Mouse (Mus musculus): ENCODE results near the gene Ehbp1.
A peak's percentile ranks its signal among the peaks of the same experiment; 100 is the strongest.

Gene Ehbp1

DNA sequence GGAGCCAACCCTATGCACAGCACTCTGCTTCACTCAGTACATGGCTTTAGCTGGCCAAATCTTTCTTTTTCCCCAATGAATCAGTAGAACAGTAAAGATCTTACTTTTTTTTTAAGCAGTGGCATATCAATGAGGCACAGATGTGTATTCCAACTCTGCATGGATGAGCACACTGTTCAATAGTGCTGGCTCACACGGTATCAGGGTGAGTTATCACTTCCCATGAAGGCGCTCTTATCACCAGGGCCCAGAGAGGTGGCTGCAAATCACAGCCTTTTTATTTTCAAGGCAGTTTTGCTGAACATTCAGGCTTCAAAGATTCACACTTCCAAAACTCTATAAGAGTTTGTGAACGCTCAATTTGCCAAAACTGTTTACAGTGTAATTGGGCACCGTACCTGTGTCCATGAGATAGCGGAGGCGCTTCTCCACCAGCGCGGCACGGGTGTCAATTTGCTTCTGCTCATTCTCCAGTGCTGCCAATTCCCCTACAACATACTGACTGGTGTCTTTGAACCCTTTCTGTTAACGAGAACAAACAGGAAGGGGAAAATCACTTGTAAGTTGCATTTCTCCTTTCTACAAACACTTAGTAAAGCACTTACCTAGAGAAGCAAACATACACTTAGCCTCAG lies 288.9 kb downstream of the Ehbp1 start:
- no peak for DNase-seq

GRCm38 (mm10) chr11:22050864-22051263 lies 291.2 kb downstream of the Ehbp1 start:
- DNase-seq = peak in 1 of 2 experiments; percentile 2

GRCm38 (mm10) chr11:22039854-22040426 lies 302.2 kb downstream of the Ehbp1 start:
- no peak for DNase-seq

GRCm38 (mm10) chr11:22034564-22035105 lies 307.5 kb downstream of the Ehbp1 start:
- no peak for DNase-seq

GRCm38 (mm10) chr11:22033582-22033981 lies 308.5 kb downstream of the Ehbp1 start:
- DNase-seq = no peak

DNA sequence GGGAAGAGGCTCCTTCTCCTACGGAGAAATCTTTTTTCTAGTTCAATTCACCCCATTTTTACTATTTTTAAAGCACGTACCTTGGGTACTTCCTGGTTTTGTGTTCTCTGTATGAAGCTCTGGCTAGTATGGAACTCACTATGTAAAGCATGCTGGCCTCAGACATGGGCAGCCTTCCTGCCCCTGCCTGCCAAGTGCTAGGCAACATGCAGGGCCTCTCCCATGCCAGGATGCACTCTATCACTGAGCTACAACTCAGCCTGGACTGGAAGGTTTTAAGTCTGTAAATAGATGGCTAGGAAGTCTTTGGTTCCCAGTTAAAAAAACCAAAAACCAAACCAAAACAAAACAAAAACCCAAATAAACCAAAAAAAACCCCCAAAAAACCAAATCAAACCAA lies 321.5 kb downstream of the Ehbp1 start:
- no peak for DNase-seq

DNA sequence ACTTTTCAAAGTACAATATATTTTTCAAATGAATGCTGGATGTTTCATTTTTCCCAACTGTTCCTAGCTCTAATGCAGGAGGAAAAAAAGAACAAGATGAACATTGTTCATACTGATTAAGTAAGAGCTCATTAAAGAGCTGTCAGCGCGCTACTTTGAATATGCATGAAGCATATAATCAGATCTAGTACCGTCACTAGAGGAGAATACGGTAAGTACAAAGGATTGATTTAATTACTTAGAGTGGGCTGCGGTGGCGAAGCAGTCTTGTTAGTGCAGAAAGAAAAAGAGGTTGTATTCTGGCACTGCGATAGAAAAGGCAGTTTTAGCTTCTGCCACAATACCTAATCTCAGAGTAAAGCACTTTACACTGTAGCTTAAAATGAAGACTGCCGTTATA lies 324.6 kb downstream of the Ehbp1 start:
- no peak for DNase-seq

DNA sequence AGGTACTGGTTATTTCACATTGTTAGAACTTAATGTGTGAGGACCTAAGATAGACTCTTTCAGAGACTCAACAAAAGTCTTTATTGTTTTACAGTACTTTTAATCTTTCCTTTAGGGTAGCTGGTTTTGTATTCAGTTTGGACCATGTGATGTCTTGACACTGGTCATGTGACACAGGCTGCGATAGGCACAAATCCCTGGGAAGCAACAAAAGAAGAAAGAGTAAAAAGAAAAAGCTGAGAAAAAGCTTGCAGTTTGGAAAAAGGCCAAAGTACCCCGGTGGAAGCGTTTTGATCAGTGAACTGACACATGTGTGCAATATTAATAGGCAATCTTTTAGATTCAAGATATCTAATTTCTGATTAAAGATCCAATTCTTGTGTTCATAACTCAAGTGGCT lies 325.8 kb downstream of the Ehbp1 start:
- no peak for DNase-seq

GRCm38 (mm10) chr11:22008817-22009216 lies 333.3 kb downstream of the Ehbp1 start:
- DNase-seq = no peak

GRCm38 (mm10) chr11:22008129-22008596 lies 333.9 kb downstream of the Ehbp1 start:
- DNase-seq = no peak

DNA sequence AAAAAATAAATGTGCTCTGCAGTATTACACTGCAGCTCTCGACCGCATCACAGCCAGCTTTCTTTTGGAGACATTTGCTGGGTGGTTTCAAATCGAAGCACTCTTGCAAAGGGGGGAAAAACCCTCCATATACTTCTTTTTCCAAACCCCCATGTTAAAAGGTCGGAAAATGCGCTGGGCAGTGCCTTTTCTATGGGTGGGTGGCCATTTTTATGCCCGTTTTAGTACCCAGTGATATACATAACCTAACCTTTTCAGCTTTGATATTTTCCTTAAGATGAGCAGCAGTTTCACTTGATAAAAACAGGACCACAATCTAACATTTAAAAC lies 334.3 kb downstream of the Ehbp1 start:
- DNase-seq = no peak

DNA sequence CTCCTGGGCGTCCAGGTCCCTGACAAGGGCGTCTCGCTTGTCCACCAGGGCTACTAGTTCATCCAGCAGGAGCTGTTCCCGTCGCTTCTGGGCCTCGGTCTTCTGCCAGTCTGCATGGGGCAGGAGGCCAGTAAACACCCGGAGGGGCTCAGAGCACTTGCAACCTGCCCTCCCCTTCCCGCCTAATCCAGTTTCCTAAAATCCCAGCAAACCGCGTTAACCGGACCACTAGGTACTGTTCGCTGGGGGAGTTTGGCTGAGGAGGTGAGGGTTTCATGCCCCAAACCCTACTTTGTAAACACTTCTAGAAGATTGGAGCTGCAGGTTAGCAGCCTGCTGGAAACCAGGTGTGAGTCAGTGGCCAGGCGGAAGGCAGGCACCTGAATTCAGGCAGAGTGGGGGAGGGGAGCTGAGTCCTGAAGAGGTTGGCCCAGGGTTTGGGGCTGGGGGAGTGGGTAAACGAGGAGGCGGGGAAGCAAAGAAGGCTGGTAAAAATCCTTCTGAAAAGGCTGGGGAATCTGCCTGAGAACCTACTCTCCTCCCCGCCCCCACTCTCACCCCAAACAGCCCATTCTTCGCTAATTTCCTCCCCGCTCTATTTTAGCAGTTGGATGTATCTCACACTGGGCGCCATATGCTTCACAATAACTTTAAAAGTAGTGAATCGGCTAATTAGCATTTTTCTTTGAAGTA lies 334.9 kb downstream of the Ehbp1 start:
- DNase-seq = no peak

DNA sequence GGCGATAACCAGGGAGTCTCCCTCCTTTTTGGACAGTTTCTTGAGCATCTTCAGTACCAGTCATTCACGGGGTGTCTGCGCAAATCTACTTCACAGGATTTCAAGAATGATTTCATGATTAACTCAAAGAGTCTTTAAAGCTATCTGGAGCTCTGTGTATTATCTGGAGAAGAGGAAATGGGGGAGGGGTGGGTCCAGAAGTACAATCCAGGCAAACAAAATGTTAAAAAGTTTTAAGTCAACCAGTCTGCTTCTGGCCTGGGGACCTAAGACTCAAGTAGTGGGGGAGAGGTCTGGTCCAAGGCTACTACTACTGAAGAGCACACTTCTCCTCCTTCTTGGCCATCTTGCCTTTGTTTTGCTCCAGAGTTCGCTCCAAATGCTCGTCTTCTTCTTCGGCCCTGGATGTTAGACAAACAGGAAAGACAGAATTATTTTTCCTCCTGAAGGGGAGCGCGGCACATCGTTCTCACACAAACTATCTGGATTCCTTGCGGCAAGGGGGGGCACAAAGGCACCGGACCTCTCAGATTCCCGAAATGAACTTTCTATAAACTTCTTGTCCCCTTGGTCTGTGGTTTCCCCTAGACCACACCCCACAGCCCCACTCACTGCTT lies 335.5 kb downstream of the Ehbp1 start:
- no peak for DNase-seq

GRCm38 (mm10) chr11:22005281-22005870 lies 336.7 kb downstream of the Ehbp1 start:
- no peak for DNase-seq

GRCm38 (mm10) chr11:22004331-22004841 lies 337.7 kb downstream of the Ehbp1 start:
- peak in 1 of 2 experiments; percentile 21 for DNase-seq

- DNase-seq = peak in 1 of 2 experiments; percentile 20
Observed at GRCm38 (mm10) chr11:22003341-22003981, 338.6 kb downstream of the Ehbp1 start.

DNA sequence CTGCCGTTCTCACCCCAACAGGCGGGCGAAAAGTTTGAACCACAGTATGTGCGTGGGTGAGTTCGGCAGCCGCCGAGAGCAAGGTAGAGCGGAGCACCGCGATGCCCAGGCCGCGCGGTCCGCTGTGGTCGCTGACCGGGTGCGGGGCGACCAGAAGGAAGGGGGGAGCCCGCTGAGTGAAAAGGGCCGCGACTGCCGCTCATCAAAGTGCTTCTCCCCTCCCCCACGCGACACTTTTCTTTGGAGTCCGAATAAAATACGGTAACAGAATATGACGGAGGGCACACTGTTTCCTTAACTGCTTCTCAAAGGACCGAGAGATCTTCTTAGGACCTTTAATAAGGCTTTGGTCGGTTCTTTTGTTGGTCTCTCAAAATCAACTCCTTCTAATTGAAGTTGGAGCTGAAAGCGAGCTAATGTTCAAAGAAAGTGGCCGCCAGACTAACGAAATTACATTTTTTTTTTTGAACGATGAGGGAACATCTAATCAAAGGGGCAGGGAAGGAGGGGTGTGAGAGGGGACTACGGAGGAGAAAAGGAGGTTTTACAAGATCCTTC lies 339.2 kb downstream of the Ehbp1 start, which contains the start of gene Otx1:
Gene Otx1 (minus strand): TSS at position 115 of the 558 bp plus-strand sequence.
- peak in 1 of 2 experiments; percentile 24 for DNase-seq

DNA sequence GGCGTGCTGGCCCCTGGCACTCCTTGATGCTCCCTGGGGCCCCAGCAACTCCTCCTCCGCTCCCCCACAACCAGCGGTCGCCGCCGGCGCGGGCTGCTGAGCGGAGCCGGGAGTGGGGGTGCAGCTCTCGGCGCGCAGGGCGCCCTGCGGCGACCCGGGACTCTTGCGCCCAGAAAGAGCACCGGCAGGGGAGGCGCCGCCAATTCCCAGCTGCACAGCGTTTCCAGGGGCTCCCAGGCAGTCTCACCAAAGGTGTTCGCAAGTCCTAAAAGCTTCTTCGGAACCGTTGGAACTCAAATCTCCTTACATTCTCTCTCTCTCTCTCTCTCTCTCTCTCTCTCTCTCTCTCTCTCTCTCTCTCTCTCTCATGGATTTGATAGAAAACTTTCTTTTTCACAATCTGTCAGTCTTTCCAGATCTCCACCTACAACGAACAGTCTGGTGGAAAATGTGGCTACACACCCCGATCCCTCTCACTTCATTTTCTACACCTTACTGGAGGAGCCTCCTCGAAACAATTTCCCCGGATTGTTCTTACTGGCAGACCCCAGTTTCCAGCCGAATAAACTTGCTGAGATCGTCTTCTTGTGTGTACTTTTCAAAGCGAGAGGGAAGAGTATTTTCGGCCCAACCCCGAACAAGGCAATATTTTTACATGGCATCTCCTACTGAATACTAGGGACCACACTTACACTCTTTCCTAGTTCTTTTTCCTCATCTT lies 339.9 kb downstream of the Ehbp1 start:
- DNase-seq = peak in 1 of 2 experiments; percentile 19

- DNase-seq = peak; percentile 25 to 58
Observed at GRCm38 (mm10) chr11:22001321-22002061, 340.6 kb downstream of the Ehbp1 start.
